11 mouse cellular contexts compared by ENCODE assay signal in the genomic region with DNA sequence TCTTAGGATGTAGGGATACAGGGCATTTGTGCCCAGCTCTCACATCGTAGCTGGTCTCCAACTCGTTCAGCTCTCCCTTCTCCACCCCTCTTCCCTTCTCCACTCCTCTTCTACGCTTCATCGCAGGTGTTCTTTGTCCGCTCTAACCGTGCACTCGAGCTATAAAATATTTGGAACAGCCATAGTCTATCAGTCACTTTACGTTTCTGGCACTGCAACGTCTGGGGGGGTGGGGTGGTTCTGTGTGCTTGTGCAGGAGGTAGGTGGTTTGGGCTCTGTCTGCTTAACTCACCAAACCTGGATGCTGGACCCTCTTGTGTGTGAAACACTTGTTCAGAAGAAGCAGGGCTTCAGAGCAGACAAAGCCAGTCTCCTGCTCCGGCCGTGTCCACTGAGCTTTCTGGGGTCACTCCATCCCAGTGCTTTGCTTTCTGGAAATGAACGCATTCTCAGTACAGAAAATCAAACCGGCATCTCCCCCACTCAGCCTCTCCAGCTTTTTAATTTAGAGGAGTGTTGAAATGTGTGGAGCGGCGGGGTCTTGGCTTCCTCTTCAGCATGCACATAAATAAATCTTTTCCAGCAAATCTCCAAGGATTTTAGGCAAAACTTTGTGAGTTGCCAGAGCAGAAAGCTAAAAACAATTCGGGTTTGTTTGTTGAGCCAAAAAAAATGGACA.
DNase-seq lines count a peak whose midpoint lies in the region; ATAC-seq and TF ChIP-seq lines count a peak whose summit lies in the region.
"Had no signal": no experiment of that assay in that cellular context is flagged by ENCODE, and none has a peak within 500 bp of the region (broad histone marks: within the 10 kb centered on the region; RNA-seq: fewer than 3 reads in every experiment).

No protein-coding gene starts in this region.

- no peaks in the 10 kb centered on the region for H3K27me3 ChIP-seq in lung, postnatal 0 days (replicated peaks; ENCODE audit: insufficient read depth, low read length)
- H3K27me3 ChIP-seq in intestine, embryonic 15.5 days (replicated peaks): no peaks in the 10 kb centered on the region
- no peaks in the 10 kb centered on the region for H3K27me3 ChIP-seq in limb, embryonic 15.5 days
- H3K27me3 ChIP-seq: midbrain, embryonic 12.5 days had no signal

- H3K4me3 ChIP-seq in lung, postnatal 0 days (ENCODE audit: low read depth, low read length): no peak overlapping the region
- no peak overlapping the region for H3K4me3 ChIP-seq in intestine, embryonic 15.5 days (replicated peaks)
- no peak overlapping the region for H3K4me3 ChIP-seq in limb, embryonic 15.5 days
- H3K4me3 ChIP-seq: midbrain, embryonic 12.5 days had no signal

- H3K4me2 ChIP-seq in lung, postnatal 0 days (replicated peaks; ENCODE audit: low read depth, low read length): no peak overlapping the region
- 0 out of 2 replicates have a peak overlapping the region, but pooled peaks have one; percentile 9 for H3K4me2 ChIP-seq in intestine, embryonic 15.5 days (replicated peaks)
- H3K4me2 ChIP-seq in limb, embryonic 15.5 days: peak overlapping the region; percentile 20; the same call in 1 of the 2 replicates
- H3K4me2 ChIP-seq: midbrain, embryonic 12.5 days had no signal

- no peaks in the 10 kb centered on the region for H3K4me1 ChIP-seq in lung, postnatal 0 days (ENCODE audit: insufficient read depth, low read depth, low read length)
- no peaks in the 10 kb centered on the region for H3K4me1 ChIP-seq in intestine, embryonic 15.5 days (replicated peaks)
- H3K4me1 ChIP-seq in limb, embryonic 15.5 days: peaks cover 7% of the 10 kb centered on the region; the same call in 1 of the 2 replicates
- H3K4me1 ChIP-seq: midbrain, embryonic 12.5 days had no signal

- H3K27ac ChIP-seq in lung, postnatal 0 days (ENCODE audit: low read length): no peak overlapping the region
- H3K27ac ChIP-seq in intestine, embryonic 15.5 days: 0 out of 2 replicates have a peak overlapping the region, but pooled peaks have one; percentile 32
- H3K27ac ChIP-seq in limb, embryonic 15.5 days: peak overlapping the region; percentile 83
- H3K27ac ChIP-seq: midbrain, embryonic 12.5 days had no signal

- peak; percentile 35 for DNase-seq in adrenal gland, postnatal 10 days
- DNase-seq in adrenal gland, postnatal 25 days: no peak
- DNase-seq in lung, postnatal 0 days (ENCODE audit: low spot score): peak; percentile 25
- DNase-seq in lung, postnatal 36 days: no peak
- no peak for DNase-seq in embryo, embryonic 10 days (ENCODE audit: low spot score)
- no peak for DNase-seq in adrenal gland, adult 18-20 months (ENCODE audit: low spot score in 2 of 2)
- DNase-seq: cerebellum, adult 18-20 months had no signal

- TF ChIP-seq CTCF in lung, postnatal 0 days (IDR thresholded peaks at IDR 0.05): no peak

- H3K9ac ChIP-seq in lung, postnatal 0 days (replicated peaks; ENCODE audit: low read depth): no peak overlapping the region
- H3K9ac ChIP-seq in intestine, embryonic 15.5 days: no peak overlapping the region; the same call in 1 of the 2 replicates
- no peak overlapping the region for H3K9ac ChIP-seq in limb, embryonic 15.5 days
- H3K9ac ChIP-seq: midbrain, embryonic 12.5 days had no signal

- H3K36me3 ChIP-seq in lung, postnatal 0 days (ENCODE audit: insufficient read depth, low read length): no peaks in the 10 kb centered on the region
- no peaks in the 10 kb centered on the region for H3K36me3 ChIP-seq in intestine, embryonic 15.5 days
- no peaks in the 10 kb centered on the region for H3K36me3 ChIP-seq in limb, embryonic 15.5 days
- H3K36me3 ChIP-seq: G1E; midbrain, embryonic 12.5 days had no signal

- 47% methylated on average over 16 of the region's 16 CpGs for WGBS in lung, postnatal 0 days
- WGBS in intestine, embryonic 15.5 days: 46% methylated on average over 16 of the region's 16 CpGs
- WGBS in limb, embryonic 15.5 days: 33% methylated on average over 16 of the region's 16 CpGs

- no peak for TF ChIP-seq EP300 in lung, postnatal 0 days (IDR thresholded peaks at IDR 0.05)

- no peaks in the 10 kb centered on the region for H3K9me3 ChIP-seq in lung, postnatal 0 days (ENCODE audit: low read length)
- no peaks in the 10 kb centered on the region for H3K9me3 ChIP-seq in intestine, embryonic 15.5 days
- no peaks in the 10 kb centered on the region for H3K9me3 ChIP-seq in limb, embryonic 15.5 days
- H3K9me3 ChIP-seq: midbrain, embryonic 12.5 days had no signal

- no peak for ATAC-seq in lung, postnatal 0 days
- ATAC-seq in intestine, embryonic 15.5 days: no peak; the same call in 1 of the 2 replicates
- ATAC-seq in limb, embryonic 15.5 days (ENCODE audit: insufficient number of reproducible peaks, low FRiP score, low TSS enrichment, low read depth): peak; percentile 48; the same call in 1 of the 2 replicates

Comparison
In these comparisons a context has a peak if more than half of its experiments do, and no peak if none do; other contexts are left out.
1. DNase-seq: peak in adrenal gland, postnatal 10 days (single experiment) and lung, postnatal 0 days (single experiment); none in adrenal gland, postnatal 25 days (single experiment), lung, postnatal 36 days (single experiment), embryo, embryonic 10 days (single experiment) and adrenal gland, adult 18-20 months (0 of 2).